Mouse (Mus musculus) liver, embryonic 16.5 days (tissue): ENCODE measurements at regions not wholly inside any gene's neighbourhood (a gene's known extent, or its start where the extent isn't known, plus 50 kb on each side); places are given as distances from the start of the nearest gene placed in this dataset.
A peak's percentile ranks its signal among the peaks of the same experiment; 100 is the strongest.
"Not testable (repeated sequence)": the region's sequence is repeated elsewhere in the genome, so short reads cannot be mapped to it uniquely, and the experiment has no call there.

ENCODE experiments used
- ATAC-seq: fragments of 200-750 bp; cut with Nextera tagmentation; 2 replicates; pipeline ENCODE4 v1.8.0; 2017; ENCODE audit warnings: low read depth, mild to moderate bottlenecking, moderate number of reproducible peaks, moderate library complexity
- H3K27ac ChIP-seq: fragments of 300-500 bp; sonication (generic); 2 replicates; pipeline ENCODE4 v1.5.1; 2014; ENCODE audit warnings: mild to moderate bottlenecking, low read length
- H3K27me3 ChIP-seq: fragments of 300-500 bp; sonication (generic); 2 replicates; pipeline ENCODE4 v1.6.1; 2014; ENCODE audit warnings: low read depth, low read length, mixed read lengths; ENCODE audit not compliant: control insufficient read depth, insufficient read depth
- H3K36me3 ChIP-seq: fragments of 300-500 bp; sonication (generic); 2 replicates; pipeline ENCODE4 v1.6.1; 2014; ENCODE audit warnings: mild to moderate bottlenecking; ENCODE audit not compliant: control insufficient read depth, insufficient read depth
- H3K4me1 ChIP-seq: fragments of 300-500 bp; sonication (generic); 2 replicates; pipeline ENCODE4 v1.6.1; 2014; ENCODE audit warnings: low read depth, low read length, mixed read lengths; ENCODE audit not compliant: control insufficient read depth
- H3K4me2 ChIP-seq: fragments of 300-500 bp; sonication (generic); 2 replicates; pipeline ENCODE4 v1.6.1; 2014; ENCODE audit warnings: low read depth, low read length, mixed read lengths
- H3K4me3 ChIP-seq: fragments of 300-500 bp; sonication (generic); 2 replicates; pipeline ENCODE4 v1.5.1; 2014; ENCODE audit warnings: low read depth, mild to moderate bottlenecking, low read length
- H3K9ac ChIP-seq: fragments of 300-500 bp; sonication (generic); 2 replicates; pipeline ENCODE4 v1.6.1; 2014; ENCODE audit warnings: low read depth, low read length
- H3K9me3 ChIP-seq: fragments of 300-500 bp; sonication (generic); replicated peaks from 2 replicates; pipeline ENCODE4 v1.6.1; 2016; ENCODE audit warnings: low read length; ENCODE audit not compliant: control insufficient read depth
- WGBS: fragments of 180-500 bp; shearing (Covaris S2); extraction: QIAGEN DNeasy Blood & Tissue Kit; methylation state at CpG from one replicate; pipeline ENCODE4 v1.1.7; 2014; ENCODE audit not compliant: insufficient replicate concordance; 5-methylcytosine and 5-hydroxymethylcytosine counted together

DNA sequence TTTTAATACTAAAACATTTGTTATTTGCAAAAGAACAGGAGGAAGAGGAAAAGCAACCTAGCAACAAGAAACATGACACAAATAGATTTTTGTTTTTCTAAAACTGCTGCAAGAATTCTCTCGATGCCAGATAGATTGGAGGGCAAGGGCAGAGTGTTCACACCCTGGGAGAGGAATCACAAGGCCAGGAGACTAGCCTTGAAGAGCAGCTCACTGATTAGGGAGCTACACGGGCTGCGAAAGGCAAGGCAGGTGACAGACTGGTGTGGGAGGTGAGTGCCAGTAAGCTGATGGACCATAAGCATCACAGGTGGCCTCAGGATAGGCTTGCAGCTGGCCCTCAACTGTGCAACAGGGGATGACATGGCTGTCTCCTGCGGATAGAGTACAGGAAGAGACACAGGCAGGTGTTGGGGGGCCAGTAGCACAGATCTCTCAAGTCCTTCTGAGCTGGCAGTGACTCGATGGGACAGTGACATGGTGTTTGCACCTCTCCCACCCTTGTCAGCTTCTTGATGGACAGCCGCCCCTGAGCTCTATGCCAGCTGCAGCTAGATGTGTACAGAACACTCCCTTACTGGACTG, 102.0 kb upstream of the Abca1 start:
- Histone ChIP-seq H3K36me3 (no peaks in the 10 kb centered on the region), H3K4me1 (peaks cover 2% of the 10 kb centered on the region), H3K27me3 (no peaks in the 10 kb centered on the region), H3K27ac (no peak overlapping the region), H3K9me3 (no peaks in the 10 kb centered on the region), H3K4me3 (no peak overlapping the region), H3K4me2 (no peak overlapping the region), H3K9ac (no peak overlapping the region)
- WGBS: 49% methylated on average over 6 of the region's 6 CpGs
- ATAC-seq: no peak

DNA sequence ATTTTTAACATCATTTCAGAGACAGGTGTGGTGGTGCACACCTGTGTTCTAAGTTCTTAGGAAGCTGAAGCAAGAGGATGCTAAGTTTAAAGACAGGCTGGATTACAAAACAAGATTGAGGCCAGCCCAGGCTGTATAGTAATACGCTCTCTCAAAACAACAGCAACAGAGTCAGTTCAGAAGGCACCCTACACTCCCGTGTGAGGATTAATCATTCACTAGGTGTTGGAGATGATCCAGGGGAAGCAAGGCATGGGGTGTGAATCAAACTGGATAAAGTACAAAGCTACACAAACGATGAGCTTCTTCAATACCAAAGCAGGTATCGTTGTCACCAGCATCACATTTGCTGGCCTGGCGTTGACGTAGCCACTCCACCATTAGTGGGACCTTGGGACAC, 99.3 kb upstream of the Abca1 start:
- H3K9ac ChIP-seq: no peak overlapping the region
- no peaks in the 10 kb centered on the region for H3K9me3 ChIP-seq
- H3K4me3 ChIP-seq: no peak overlapping the region
- H3K36me3 ChIP-seq: no peaks in the 10 kb centered on the region
- H3K27ac ChIP-seq: no peak overlapping the region
- H3K4me1 ChIP-seq: peaks cover 2% of the 10 kb centered on the region
- ATAC-seq: peak; percentile 82
- WGBS: 68% methylated on average over 6 of the region's 6 CpGs
- no peak overlapping the region for H3K4me2 ChIP-seq
- H3K27me3 ChIP-seq: no peaks in the 10 kb centered on the region

DNA sequence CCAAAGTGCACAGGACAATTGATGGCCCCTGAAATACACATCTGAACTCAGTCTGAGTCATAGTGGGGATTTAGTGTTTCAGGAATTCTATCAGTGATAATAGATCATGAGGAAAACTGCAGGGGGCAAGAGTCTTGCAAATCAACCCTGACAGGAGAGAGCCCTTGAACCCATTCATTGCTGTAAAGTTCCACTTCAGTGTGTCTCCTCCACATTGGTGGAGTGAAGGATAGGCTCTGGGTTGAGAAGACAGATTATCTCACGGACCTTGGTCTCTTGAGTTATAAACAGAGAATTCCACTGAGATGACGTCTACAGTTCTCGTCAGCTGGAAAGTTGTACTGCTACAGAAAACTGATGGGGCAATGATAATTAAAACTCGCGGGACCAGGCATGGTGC, 97.3 kb upstream of the Abca1 start:
- no peaks in the 10 kb centered on the region for H3K36me3 ChIP-seq
- 60% methylated on average over 5 of the region's 5 CpGs for WGBS
- no peaks in the 10 kb centered on the region for H3K9me3 ChIP-seq
- H3K27ac ChIP-seq: no peak overlapping the region
- H3K4me2 ChIP-seq: no peak overlapping the region
- no peak for ATAC-seq
- no peaks in the 10 kb centered on the region for H3K4me1 ChIP-seq
- H3K27me3 ChIP-seq: no peaks in the 10 kb centered on the region
- no peak overlapping the region for H3K9ac ChIP-seq
- H3K4me3 ChIP-seq: no peak overlapping the region

DNA sequence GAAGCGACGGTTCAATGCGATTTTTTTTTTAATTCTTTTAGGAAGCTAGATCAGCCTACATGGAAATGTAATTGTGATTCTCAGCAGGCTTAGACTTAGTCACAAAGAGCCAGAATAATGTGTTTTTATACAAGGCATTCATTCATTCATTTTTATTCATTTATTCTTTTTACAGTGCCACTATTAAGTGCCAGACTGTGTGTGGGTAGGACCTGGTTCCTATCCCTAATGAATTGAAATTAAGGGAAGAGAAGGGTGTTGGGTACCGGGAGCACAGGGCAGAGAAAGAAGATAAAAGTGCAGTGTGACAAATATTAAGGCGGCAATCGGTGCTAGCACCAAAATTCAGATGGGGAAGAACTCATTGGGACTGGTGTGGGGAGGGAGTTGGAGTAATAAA, 94.8 kb upstream of the Abca1 start:
- 68% methylated on average over 6 of the region's 6 CpGs for WGBS
- no peak overlapping the region for H3K9ac ChIP-seq
- H3K27ac ChIP-seq: no peak overlapping the region
- H3K27me3 ChIP-seq: no peaks in the 10 kb centered on the region
- H3K4me2 ChIP-seq: no peak overlapping the region
- no peaks in the 10 kb centered on the region for H3K9me3 ChIP-seq
- no peak for ATAC-seq
- no peaks in the 10 kb centered on the region for H3K4me1 ChIP-seq
- no peaks in the 10 kb centered on the region for H3K36me3 ChIP-seq
- H3K4me3 ChIP-seq: no peak overlapping the region

DNA sequence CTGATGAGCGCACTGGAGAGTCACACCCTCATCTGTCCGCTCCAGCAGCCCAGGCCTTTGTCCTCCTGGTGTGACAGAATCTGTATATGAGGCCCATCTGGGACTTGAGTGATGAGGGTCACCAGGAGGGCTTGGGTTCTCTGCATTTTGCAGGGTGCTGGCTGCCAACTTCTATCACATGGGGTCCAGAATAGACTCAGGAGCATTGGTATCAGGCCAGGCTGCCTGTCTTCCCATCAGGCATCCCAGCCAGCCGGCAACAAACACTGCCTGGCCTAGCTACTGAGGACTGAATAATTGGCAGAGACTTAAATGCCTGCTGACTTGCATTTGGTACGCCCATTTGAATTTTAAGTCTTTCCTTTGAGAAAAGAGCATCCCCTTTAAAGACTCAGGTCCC, 94.0 kb upstream of the Abca1 start:
- no peak overlapping the region for H3K27ac ChIP-seq
- H3K4me1 ChIP-seq: no peaks in the 10 kb centered on the region
- no peaks in the 10 kb centered on the region for H3K36me3 ChIP-seq
- WGBS: 68% methylated on average over 4 of the region's 4 CpGs
- ATAC-seq: no peak
- no peak overlapping the region for H3K4me2 ChIP-seq
- no peaks in the 10 kb centered on the region for H3K9me3 ChIP-seq
- no peak overlapping the region for H3K4me3 ChIP-seq
- no peak overlapping the region for H3K9ac ChIP-seq
- H3K27me3 ChIP-seq: no peaks in the 10 kb centered on the region

DNA sequence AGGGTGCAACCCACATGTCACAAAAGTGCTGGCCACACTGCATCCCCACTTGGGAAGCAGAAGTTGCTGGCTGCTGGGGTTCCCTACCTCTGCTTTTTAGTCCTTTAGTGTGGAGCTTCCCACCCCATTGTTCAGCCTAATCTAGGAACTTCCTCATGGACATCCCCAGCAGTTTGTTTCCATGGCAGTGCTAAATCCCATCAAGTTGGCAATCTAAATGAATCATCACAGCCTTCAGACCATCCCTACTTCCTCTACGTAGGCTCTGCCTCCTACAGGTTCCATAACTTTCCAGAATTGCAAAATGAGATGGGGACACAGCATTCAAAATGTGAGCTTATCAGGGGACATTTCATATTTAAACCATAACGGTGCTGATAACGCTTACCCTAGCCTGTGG, 90.6 kb upstream of the Abca1 start:
- no peaks in the 10 kb centered on the region; the same call in 1 of the 2 replicates for H3K4me1 ChIP-seq
- no peaks in the 10 kb centered on the region for H3K9me3 ChIP-seq
- H3K36me3 ChIP-seq: no peaks in the 10 kb centered on the region
- H3K9ac ChIP-seq: no peak overlapping the region
- no peak overlapping the region for H3K4me2 ChIP-seq
- H3K27me3 ChIP-seq: no peaks in the 10 kb centered on the region
- no peak overlapping the region for H3K27ac ChIP-seq
- no peak overlapping the region for H3K4me3 ChIP-seq
- no peak for ATAC-seq
- 56% methylated on average over 3 of the region's 3 CpGs for WGBS

DNA sequence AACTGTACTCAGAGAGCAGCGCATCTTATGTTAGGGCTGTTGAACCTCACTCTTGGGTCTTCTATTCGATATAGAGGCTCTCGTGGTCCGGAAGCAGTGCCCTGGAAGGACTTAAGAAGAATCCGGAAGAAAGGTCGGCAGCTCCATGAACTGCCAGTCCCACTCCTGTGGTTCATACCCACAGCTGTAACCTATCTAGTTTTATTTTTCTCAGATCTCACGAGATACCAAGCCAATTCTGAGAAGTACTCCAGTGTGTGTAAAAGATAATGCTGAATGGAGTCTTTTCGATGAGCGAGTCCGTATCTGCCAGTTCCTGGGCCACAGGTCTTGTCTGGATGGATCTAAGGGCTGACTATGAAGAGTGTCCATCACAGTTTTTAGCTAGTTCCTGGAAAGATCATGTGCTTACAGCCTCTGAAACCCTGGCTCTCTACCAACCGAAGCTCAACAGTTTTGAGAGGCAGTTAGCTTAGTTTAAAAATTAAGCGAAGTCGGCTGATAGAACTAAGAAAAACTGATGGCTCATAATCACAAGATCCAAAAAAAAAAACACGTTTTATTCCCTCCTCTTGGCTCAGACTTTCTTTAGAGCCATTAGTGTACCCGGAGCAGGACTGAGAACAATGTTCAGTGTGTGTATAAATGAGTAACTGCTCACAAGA, 86.5 kb upstream of the Abca1 start:
- 52% methylated on average over 15 of the region's 15 CpGs for WGBS

DNA sequence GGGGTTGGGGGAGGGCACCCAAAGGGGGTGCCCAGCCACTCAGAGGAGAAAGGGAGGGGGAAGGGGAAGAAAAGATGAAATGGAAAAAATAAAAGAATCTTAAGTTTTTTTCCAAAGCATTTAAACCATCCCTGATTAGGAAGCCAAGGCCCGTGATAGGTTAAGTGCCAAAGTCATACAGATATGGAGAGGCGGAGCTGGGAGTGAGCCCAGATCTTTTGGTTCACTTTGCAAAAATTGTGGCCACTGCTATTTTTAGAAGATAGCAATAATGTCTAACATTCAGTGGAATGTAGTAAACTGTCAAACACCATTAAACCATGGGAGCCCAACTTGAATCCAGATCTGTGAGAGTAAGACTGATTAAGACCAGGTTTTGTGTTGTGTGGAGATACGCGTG, 85.9 kb upstream of the Abca1 start:
- 72% methylated on average over 4 of the region's 4 CpGs for WGBS
- no peak for ATAC-seq
- no peaks in the 10 kb centered on the region; the same call in 1 of the 2 replicates for H3K4me1 ChIP-seq
- no peaks in the 10 kb centered on the region for H3K9me3 ChIP-seq
- H3K27me3 ChIP-seq: no peaks in the 10 kb centered on the region
- H3K36me3 ChIP-seq: no peaks in the 10 kb centered on the region
- H3K27ac ChIP-seq: no peak overlapping the region
- H3K4me3 ChIP-seq: no peak overlapping the region
- H3K9ac ChIP-seq: no peak overlapping the region
- no peak overlapping the region for H3K4me2 ChIP-seq

More for the DNA sequence above, 86.5 kb upstream of the Abca1 start:
- no peak overlapping the region for H3K9ac ChIP-seq
- peak; percentile 77 for ATAC-seq
- no peaks in the 10 kb centered on the region for H3K27me3 ChIP-seq
- no peaks in the 10 kb centered on the region for H3K9me3 ChIP-seq
- no peak overlapping the region for H3K4me2 ChIP-seq
- H3K36me3 ChIP-seq: no peaks in the 10 kb centered on the region
- H3K4me3 ChIP-seq: no peak overlapping the region
- no peak overlapping the region for H3K27ac ChIP-seq
- H3K4me1 ChIP-seq: no peaks in the 10 kb centered on the region; the same call in 1 of the 2 replicates

DNA sequence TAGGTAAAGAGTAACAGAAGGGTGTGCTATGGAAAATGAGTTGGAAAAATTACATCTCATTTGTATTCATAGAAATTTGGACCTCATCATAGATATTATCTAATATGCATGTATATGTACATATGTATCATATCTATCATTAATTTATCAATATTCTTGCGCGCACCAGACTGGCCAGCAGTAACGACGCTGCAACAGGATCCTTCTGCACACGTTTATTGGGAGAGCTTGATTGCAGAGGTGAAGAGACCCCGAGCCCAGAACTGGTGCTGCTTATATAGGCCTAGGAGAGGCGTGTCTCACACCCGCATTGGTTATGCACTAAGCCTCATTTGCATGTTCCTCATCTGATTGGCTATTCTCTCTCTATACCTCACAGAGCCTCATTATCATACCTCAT, 83.8 kb upstream of the Abca1 start:
- H3K4me3 ChIP-seq, H3K4me2 ChIP-seq, H3K27ac ChIP-seq, H3K9ac ChIP-seq, ATAC-seq, H3K4me1 ChIP-seq, H3K9me3 ChIP-seq, H3K27me3 ChIP-seq, H3K36me3 ChIP-seq: not testable (repeated sequence)
- 82% methylated on average over 8 of the region's 8 CpGs for WGBS
